Mouse (Mus musculus): ENCODE measurements at regions not wholly inside any gene's neighbourhood (a gene's known extent, or its start where the extent isn't known, plus 50 kb on each side); places are given as distances from the start of the nearest gene placed in this dataset.
A peak's percentile ranks its signal among the peaks of the same experiment; 100 is the strongest.

- no peak for DNase-seq (ENCODE audit: low read depth)
These were observed 65.1 kb upstream of the Tnrc6c start for GRCm38 (mm10) chr11:117589006-117589405.

GRCm38 (mm10) chr11:117589422-117589821 is 64.7 kb upstream of the Tnrc6c start:
- DNase-seq (ENCODE audit: low read depth): no peak

GRCm38 (mm10) chr11:117592570-117592969 is 61.5 kb upstream of the Tnrc6c start:
- no peak for DNase-seq (ENCODE audit: low read depth)

GRCm38 (mm10) chr11:117596201-117596600 is 57.9 kb upstream of the Tnrc6c start:
- peak; percentile 35 for DNase-seq (ENCODE audit: low read depth)

GRCm38 (mm10) chr11:117597754-117598153 is 56.3 kb upstream of the Tnrc6c start:
- no peak for DNase-seq (ENCODE audit: low read depth)

- no peak for DNase-seq (ENCODE audit: low read depth)
These were observed 55.9 kb upstream of the Tnrc6c start for GRCm38 (mm10) chr11:117598170-117598583.

- DNase-seq (ENCODE audit: low read depth): no peak
These were observed 55.5 kb upstream of the Tnrc6c start for GRCm38 (mm10) chr11:117598610-117599009.

- DNase-seq (ENCODE audit: low read depth): no peak
These were observed 54.9 kb upstream of the Tnrc6c start for GRCm38 (mm10) chr11:117599049-117599787.

- no peak for DNase-seq (ENCODE audit: low read depth)
These were observed 54.3 kb upstream of the Tnrc6c start for GRCm38 (mm10) chr11:117599788-117600263.

- DNase-seq (ENCODE audit: low read depth): no peak
These were observed 52.9 kb upstream of the Tnrc6c start for GRCm38 (mm10) chr11:117601147-117601546.

GRCm38 (mm10) chr11:117604019-117604418 is 50.1 kb upstream of the Tnrc6c start:
- DNase-seq (ENCODE audit: low read depth): no peak

Data from NIH3T3 (cell line).